Mouse (Mus musculus): ENCODE results near the gene Copa. TPM values are rescaled to one million over a fixed set of nuclear protein-coding genes. Genes with fewer than 3 reads are reported as not detected.

The Copa gene
- polyA plus RNA-seq, 1 experiment from 2014 or later: 55.4 TPM

DNA sequence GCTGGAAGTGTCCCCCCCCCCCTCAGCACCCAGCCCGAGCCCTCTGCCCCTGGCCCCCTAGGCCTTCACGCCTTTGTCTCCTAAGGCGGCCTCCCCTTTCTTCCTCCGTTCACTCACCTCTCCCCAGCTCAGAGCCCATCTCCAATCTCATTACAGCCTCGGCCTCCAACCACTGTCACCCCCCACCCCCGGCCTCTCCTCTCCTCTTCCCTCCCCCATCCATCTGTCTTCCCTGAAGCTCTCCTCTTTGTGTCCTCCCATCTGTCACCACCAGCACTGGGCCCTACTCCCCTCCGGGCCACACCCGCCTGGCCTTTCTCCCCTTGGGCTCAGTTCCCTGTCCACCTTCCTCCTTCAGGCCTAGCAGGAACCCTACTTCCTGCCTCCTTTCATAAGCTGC is 21.1 kb upstream of the Copa start:
- DNase-seq (no peak), ATAC-seq (no peak)
- Histone ChIP-seq H3K27ac (ENCODE audit: low read depth) (no peak overlapping the region), H3K27me3 (ENCODE audit: insufficient read depth, low read length) (peaks cover 6% of the 10 kb centered on the region; the same call in 1 of the 2 replicates), H3K4me2 (ENCODE audit: low read depth, low read length) (no peak overlapping the region), H3K36me3 (replicated peaks; ENCODE audit: insufficient read depth, low read length) (peaks cover 12% of the 10 kb centered on the region), H3K9me3 (ENCODE audit: low read length) (no peaks in the 10 kb centered on the region), H3K4me1 (ENCODE audit: insufficient read depth) (no peaks in the 10 kb centered on the region), H3K4me3 (ENCODE audit: low read depth, low read length) (no peak overlapping the region), H3K9ac (replicated peaks) (no peak overlapping the region)
- WGBS (ENCODE audit: insufficient replicate concordance): 64% methylated on average over 8 of the region's 8 CpGs
- no peak for TF ChIP-seq EP300 (IDR thresholded peaks at IDR 0.05; ENCODE audit: low read depth)
- TF ChIP-seq CTCF (IDR thresholded peaks at IDR 0.05; ENCODE audit: low read depth): no peak

DNA sequence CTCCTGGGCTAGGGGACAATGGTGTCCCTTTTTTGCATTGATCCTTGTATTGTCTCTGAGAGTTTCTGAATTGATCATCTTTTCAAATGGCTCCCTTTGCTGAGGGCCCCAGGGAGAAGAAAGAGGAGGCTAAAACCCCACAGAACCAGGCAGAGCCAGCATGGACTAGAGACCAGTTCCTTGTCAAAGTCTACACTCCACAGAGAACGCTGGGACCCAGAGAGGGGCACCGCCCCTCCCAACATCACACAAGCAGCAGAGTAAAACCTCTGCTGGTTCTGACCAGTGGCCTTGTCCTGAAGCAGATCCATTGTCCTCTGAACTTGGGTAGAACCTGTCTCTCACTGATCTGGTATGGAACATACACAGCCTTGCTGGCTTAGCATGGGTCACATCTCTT is 20.2 kb upstream of the Copa start:
- no peaks in the 10 kb centered on the region for H3K9me3 ChIP-seq (ENCODE audit: low read length)
- 72% methylated on average over 2 of the region's 2 CpGs for WGBS (ENCODE audit: insufficient replicate concordance)
- H3K4me3 ChIP-seq (ENCODE audit: low read depth, low read length): no peak overlapping the region
- peaks cover 21% of the 10 kb centered on the region for H3K36me3 ChIP-seq (replicated peaks; ENCODE audit: insufficient read depth, low read length)
- H3K4me2 ChIP-seq (ENCODE audit: low read depth, low read length): no peak overlapping the region
- H3K9ac ChIP-seq (replicated peaks): no peak overlapping the region
- no peaks in the 10 kb centered on the region for H3K27me3 ChIP-seq (ENCODE audit: insufficient read depth, low read length)
- no peaks in the 10 kb centered on the region for H3K4me1 ChIP-seq (ENCODE audit: insufficient read depth)
- ATAC-seq (no peak), DNase-seq (no peak)
- TF ChIP-seq EP300 (IDR thresholded peaks at IDR 0.05; ENCODE audit: low read depth) (no peak), CTCF (IDR thresholded peaks at IDR 0.05; ENCODE audit: low read depth) (no peak)
- no peak overlapping the region for H3K27ac ChIP-seq (ENCODE audit: low read depth)

DNA sequence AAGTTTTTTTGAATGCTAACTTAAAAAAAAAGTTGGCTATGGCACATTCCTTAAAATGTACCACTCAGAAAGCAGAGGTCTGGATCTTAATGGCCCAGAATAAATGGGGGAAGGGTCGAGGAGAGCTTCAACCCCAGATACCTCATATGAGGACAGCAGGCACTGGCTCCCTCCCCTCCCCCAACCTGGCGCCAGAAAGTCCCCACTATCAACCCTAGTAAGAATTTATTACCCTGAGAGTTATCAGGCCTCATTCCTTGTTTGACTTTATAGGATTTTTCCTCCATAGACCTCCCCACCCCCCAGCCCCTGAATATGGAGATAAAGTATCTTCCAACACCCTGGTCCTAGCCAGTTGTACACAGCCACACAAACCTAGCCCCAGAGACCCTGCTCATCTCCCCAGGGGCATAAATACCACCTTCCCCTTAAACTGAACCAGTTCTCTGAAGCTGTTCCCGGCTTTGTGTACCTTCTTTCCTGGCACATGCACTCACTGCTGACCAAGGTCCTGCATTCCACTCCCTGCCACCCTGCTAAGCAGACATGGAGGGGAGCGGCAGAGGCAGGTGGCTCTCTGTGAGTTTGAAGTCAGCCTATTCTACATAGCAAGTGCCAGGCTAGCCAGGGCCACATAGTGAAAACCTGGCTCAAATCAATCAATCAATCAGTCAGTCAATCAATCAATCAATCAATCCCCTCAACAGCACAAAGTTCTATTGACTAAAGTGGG is 18.9 kb upstream of the Copa start:
- Histone ChIP-seq H3K9me3 (ENCODE audit: low read length) (no peaks in the 10 kb centered on the region), H3K36me3 (replicated peaks; ENCODE audit: insufficient read depth, low read length) (peaks cover 33% of the 10 kb centered on the region), H3K9ac (replicated peaks) (no peak overlapping the region), H3K4me1 (ENCODE audit: insufficient read depth) (no peaks in the 10 kb centered on the region), H3K4me3 (ENCODE audit: low read depth, low read length) (no peak overlapping the region), H3K27me3 (ENCODE audit: insufficient read depth, low read length) (no peaks in the 10 kb centered on the region), H3K27ac (ENCODE audit: low read depth) (no peak overlapping the region), H3K4me2 (ENCODE audit: low read depth, low read length) (no peak overlapping the region)
- TF ChIP-seq CTCF (IDR thresholded peaks at IDR 0.05; ENCODE audit: low read depth) (no peak), EP300 (IDR thresholded peaks at IDR 0.05; ENCODE audit: low read depth) (no peak)
- 52% methylated on average over 4 of the region's 4 CpGs for WGBS (ENCODE audit: insufficient replicate concordance)
- ATAC-seq: no peak
- no peak for DNase-seq

DNA sequence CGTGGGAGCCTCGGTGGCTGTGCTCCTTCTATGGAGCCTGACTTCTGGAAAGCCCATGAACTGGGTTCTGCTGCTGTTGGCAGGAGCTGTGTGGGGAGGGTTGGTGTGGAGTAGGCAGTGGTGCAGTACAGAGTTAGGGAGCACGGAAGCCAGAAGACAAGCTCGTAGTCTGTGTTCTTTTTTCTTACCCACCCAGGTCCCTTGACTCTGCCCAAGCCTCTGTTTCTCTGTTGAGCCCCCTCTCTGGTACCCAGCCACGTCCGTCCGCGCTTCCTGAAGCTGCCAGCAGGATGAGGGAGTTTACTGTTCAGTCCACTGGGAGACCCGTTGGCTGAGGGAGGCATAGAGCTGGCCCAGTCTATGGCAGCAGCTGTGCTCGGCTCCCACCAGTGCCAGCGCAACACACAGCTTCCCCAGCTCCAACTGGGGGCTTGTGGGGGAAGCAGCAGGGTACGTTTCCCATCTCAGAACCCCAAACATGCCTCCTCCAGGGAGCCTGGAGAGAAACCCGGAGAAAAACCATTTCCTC is 17.7 kb upstream of the Copa start:
- Histone ChIP-seq H3K9ac (replicated peaks) (no peak overlapping the region), H3K27ac (ENCODE audit: low read depth) (no peak overlapping the region), H3K4me1 (ENCODE audit: insufficient read depth) (no peaks in the 10 kb centered on the region), H3K27me3 (ENCODE audit: insufficient read depth, low read length) (no peaks in the 10 kb centered on the region), H3K36me3 (replicated peaks; ENCODE audit: insufficient read depth, low read length) (peaks cover 44% of the 10 kb centered on the region), H3K4me2 (ENCODE audit: low read depth, low read length) (no peak overlapping the region), H3K9me3 (ENCODE audit: low read length) (no peaks in the 10 kb centered on the region), H3K4me3 (ENCODE audit: low read depth, low read length) (no peak overlapping the region)
- TF ChIP-seq CTCF (IDR thresholded peaks at IDR 0.05; ENCODE audit: low read depth) (no peak), EP300 (IDR thresholded peaks at IDR 0.05; ENCODE audit: low read depth) (no peak)
- no peak for DNase-seq
- WGBS (ENCODE audit: insufficient replicate concordance): 86% methylated on average over 13 of the region's 13 CpGs
- no peak for ATAC-seq

DNA sequence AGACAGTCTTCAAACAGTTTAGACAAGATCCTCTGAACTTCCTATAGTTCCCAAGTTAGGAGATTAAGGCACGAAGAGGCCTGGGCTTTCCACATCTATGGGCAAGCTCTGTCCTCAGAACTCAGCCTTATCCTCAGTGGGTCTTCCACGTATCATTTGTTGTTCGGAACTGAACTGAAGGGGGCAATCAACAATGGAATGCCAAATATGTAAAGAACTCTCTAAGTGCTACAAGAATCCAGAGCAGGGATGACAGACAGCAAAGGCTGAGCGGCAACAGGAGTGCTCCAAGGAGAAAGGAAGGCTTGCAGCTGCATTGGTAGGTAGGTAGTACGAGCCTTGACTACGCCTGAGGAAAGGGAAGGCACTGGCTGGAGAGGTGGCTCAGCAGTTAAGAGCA is 12.1 kb upstream of the Copa start:
- Histone ChIP-seq H3K9me3 (ENCODE audit: low read length) (no peaks in the 10 kb centered on the region), H3K9ac (replicated peaks) (no peak overlapping the region), H3K4me1 (ENCODE audit: insufficient read depth) (no peaks in the 10 kb centered on the region), H3K27me3 (ENCODE audit: insufficient read depth, low read length) (no peaks in the 10 kb centered on the region), H3K27ac (ENCODE audit: low read depth) (no peak overlapping the region), H3K4me2 (ENCODE audit: low read depth, low read length) (no peak overlapping the region), H3K36me3 (replicated peaks; ENCODE audit: insufficient read depth, low read length) (peaks cover 95% of the 10 kb centered on the region), H3K4me3 (ENCODE audit: low read depth, low read length) (no peak overlapping the region)
- ATAC-seq (no peak), DNase-seq (no peak)
- 80% methylated on average over 6 of the region's 6 CpGs for WGBS (ENCODE audit: insufficient replicate concordance)
- TF ChIP-seq CTCF (IDR thresholded peaks at IDR 0.05; ENCODE audit: low read depth): no peak
- no peak for TF ChIP-seq EP300 (IDR thresholded peaks at IDR 0.05; ENCODE audit: low read depth)

DNA sequence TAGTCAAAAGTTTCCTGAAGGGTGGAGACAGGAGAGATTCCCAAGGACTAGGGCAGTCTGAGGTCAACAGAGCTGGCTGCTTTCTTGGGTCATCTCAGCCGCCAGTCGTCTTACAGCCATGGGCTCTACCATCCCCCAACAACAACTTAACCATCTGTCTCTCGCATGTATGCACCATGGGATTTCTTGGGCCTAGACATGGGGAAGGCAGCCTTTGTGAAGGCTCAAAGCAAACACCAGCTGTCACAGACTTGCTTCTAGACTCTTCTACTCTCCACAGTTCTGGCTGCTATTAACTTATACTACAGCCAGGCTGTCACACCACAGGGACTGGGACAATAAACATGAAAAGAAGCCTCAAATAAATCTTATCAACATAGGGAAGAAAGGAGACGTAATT is 10.8 kb upstream of the Copa start:
- no peaks in the 10 kb centered on the region for H3K27me3 ChIP-seq (ENCODE audit: insufficient read depth, low read length)
- H3K4me2 ChIP-seq (ENCODE audit: low read depth, low read length): no peak overlapping the region
- H3K4me3 ChIP-seq (ENCODE audit: low read depth, low read length): no peak overlapping the region
- H3K4me1 ChIP-seq (ENCODE audit: insufficient read depth): no peaks in the 10 kb centered on the region
- H3K36me3 ChIP-seq (replicated peaks; ENCODE audit: insufficient read depth, low read length): peaks cover 90% of the 10 kb centered on the region
- no peak for ATAC-seq
- no peak overlapping the region for H3K27ac ChIP-seq (ENCODE audit: low read depth)
- WGBS (ENCODE audit: insufficient replicate concordance): 80% methylated on average over 4 of the region's 4 CpGs
- DNase-seq: no peak
- no peaks in the 10 kb centered on the region for H3K9me3 ChIP-seq (ENCODE audit: low read length)
- no peak overlapping the region for H3K9ac ChIP-seq (replicated peaks)
- TF ChIP-seq CTCF (IDR thresholded peaks at IDR 0.05; ENCODE audit: low read depth) (no peak), EP300 (IDR thresholded peaks at IDR 0.05; ENCODE audit: low read depth) (no peak)

Data from liver, postnatal 0 days (tissue).